Mouse (Mus musculus) myocyte (in vitro differentiated cells): ENCODE measurements around the gene Zdhhc13. TPM values are rescaled to one million over a fixed set of nuclear protein-coding genes. Genes with fewer than 3 reads are reported as not detected.

Experiments used
- H3K27me3 ChIP-seq: one replicate; pipeline ENCODE4 v1.6.1; 2011; ENCODE audit not compliant: control insufficient read depth, insufficient read depth, insufficient read length
- H3K36me3 ChIP-seq: one replicate; pipeline ENCODE4 v1.6.1; 2011; ENCODE audit not compliant: control insufficient read depth, insufficient read depth
- H3K4me2 ChIP-seq: one replicate; pipeline ENCODE4 v1.6.1; 2011; ENCODE audit warnings: low read depth, control low read depth
- H3K4me3 ChIP-seq: one replicate; pipeline ENCODE4 v1.5.1; 2011; ENCODE audit warnings: mild to moderate bottlenecking, control low read depth, moderate library complexity
- H3K79me2 ChIP-seq: one replicate; pipeline ENCODE4 v1.6.1; 2011; ENCODE audit not compliant: control insufficient read depth, insufficient read depth
- H3ac ChIP-seq: one replicate; pipeline ENCODE4 v1.6.1; 2011; ENCODE audit not compliant: control insufficient read depth, insufficient read length
- CEBPB ChIP-seq: IDR thresholded peaks from 2 replicates; pipeline ENCODE4 v1.6.1; 2011; ENCODE audit warnings: mild to moderate bottlenecking, moderate library complexity; ENCODE audit not compliant: poor library complexity, insufficient read depth, severe bottlenecking
- E2F4 ChIP-seq: IDR thresholded peaks from one replicate; pipeline ENCODE4 v1.6.1; 2011; ENCODE audit warnings: mild to moderate bottlenecking, control low read depth, moderate library complexity; ENCODE audit not compliant: insufficient read depth
- MAX ChIP-seq: IDR thresholded peaks from one replicate; pipeline ENCODE4 v1.6.1; 2011; ENCODE audit warnings: low read depth, mild to moderate bottlenecking, control low read depth
- MYOD1 ChIP-seq, 3 experiments: IDR thresholded peaks; one replicate each; pipeline ENCODE4 v1.6.1; 2011; ENCODE audit warnings: control low read depth in 2 of 3, low read depth in 2 of 3, mild to moderate bottlenecking in 2 of 3, moderate library complexity in 1 of 3; ENCODE audit not compliant: insufficient read length in 2 of 3, control insufficient read depth in 1 of 3
- MYOG ChIP-seq, 3 experiments: IDR thresholded peaks; one replicate each; pipeline ENCODE4 v1.6.1; 2011; ENCODE audit warnings: control low read depth in 2 of 3, low read depth in 2 of 3, mild to moderate bottlenecking in 2 of 3; ENCODE audit not compliant: insufficient read length in 2 of 3, control insufficient read depth in 1 of 3, insufficient read depth in 1 of 3
- POLR2A ChIP-seq: IDR thresholded peaks from one replicate; pipeline ENCODE4 v1.6.1; 2011; ENCODE audit warnings: low read depth, mild to moderate bottlenecking, control low read depth, moderate library complexity; ENCODE audit not compliant: insufficient read length
- POLR2AphosphoS2 ChIP-seq: IDR thresholded peaks from one replicate; pipeline ENCODE4 v1.6.1; 2011; ENCODE audit warnings: low read depth, control low read depth; ENCODE audit not compliant: insufficient read length
- REST ChIP-seq: IDR thresholded peaks from one replicate; pipeline ENCODE4 v1.6.1; 2011; ENCODE audit warnings: mild to moderate bottlenecking, control low read depth, moderate library complexity; ENCODE audit not compliant: insufficient read depth, insufficient read length
- SRF ChIP-seq: IDR thresholded peaks from one replicate; pipeline ENCODE4 v1.6.1; 2011; ENCODE audit warnings: low read depth; ENCODE audit not compliant: control insufficient read depth, insufficient read length
- TCF12 ChIP-seq: IDR thresholded peaks from one replicate; pipeline ENCODE4 v1.6.1; 2011; ENCODE audit warnings: mild to moderate bottlenecking, control low read depth; ENCODE audit not compliant: poor library complexity, insufficient read depth, severe bottlenecking
- TCF3 ChIP-seq: IDR thresholded peaks from one replicate; pipeline ENCODE4 v1.6.1; 2011; ENCODE audit warnings: low read depth, control low read depth; ENCODE audit not compliant: insufficient read length
- USF1 ChIP-seq: IDR thresholded peaks from one replicate; pipeline ENCODE4 v1.6.1; 2011; ENCODE audit warnings: low read depth, mild to moderate bottlenecking, control low read depth, moderate library complexity
- polyA plus RNA-seq: library from polyadenylated mRNA; unstranded; fragments of >200 nt; fragmentation: generic; extraction: Trizol; gene quantifications from one replicate; pipeline ENCODE4 v1.2.1, GENCODE M21; 2012; ENCODE audit warnings: missing spikeins

The Zdhhc13 gene
- polyA plus RNA-seq, 1 experiment, result 9.9 TPM

GRCm38 (mm10) chr7:48829177-48829910 is 40.5 kb downstream of the Zdhhc13 start:
- no peak overlapping the region for H3ac ChIP-seq
- no peak overlapping the region for H3K4me3 ChIP-seq
- H3K4me2 ChIP-seq, result no peak overlapping the region
- no peaks in the 10 kb centered on the region for H3K27me3 ChIP-seq
- no peak for TF ChIP-seq POLR2A
- no peak for TF ChIP-seq USF1
- TF ChIP-seq POLR2AphosphoS2, result peak; percentile 25
- TF ChIP-seq TCF3, result no peak
- no peak for TF ChIP-seq REST
- TF ChIP-seq MAX, result no peak
- no peak for TF ChIP-seq MYOG (IDR thresholded peaks at IDR 0.05; ENCODE audit: control insufficient read depth in 1 of 3, insufficient read depth in 1 of 3, insufficient read length in 2 of 3, low read depth in 2 of 3)
- TF ChIP-seq CEBPB, result no peak
- no peak for TF ChIP-seq E2F4
- peaks cover 32% of the 10 kb centered on the region for H3K36me3 ChIP-seq
- H3K79me2 ChIP-seq, result no peaks in the 10 kb centered on the region

GRCm38 (mm10) chr7:48830395-48830794 is 41.6 kb downstream of the Zdhhc13 start:
- Histone ChIP-seq H3K36me3 (peaks cover 23% of the 10 kb centered on the region), H3K4me3 (no peak overlapping the region), H3K27me3 (no peaks in the 10 kb centered on the region), H3ac (no peak overlapping the region), H3K4me2 (no peak overlapping the region), H3K79me2 (no peaks in the 10 kb centered on the region)
- TF ChIP-seq MYOD1 (IDR thresholded peaks at IDR 0.05; ENCODE audit: control insufficient read depth in 1 of 3, insufficient read length in 2 of 3, low read depth in 2 of 3) (peak in 1 of 3 experiments; percentile 25), USF1 (peak; percentile 76), MYOG (IDR thresholded peaks at IDR 0.05; ENCODE audit: control insufficient read depth in 1 of 3, insufficient read depth in 1 of 3, insufficient read length in 2 of 3, low read depth in 2 of 3) (peak in 1 of 3 experiments; percentile 28), CEBPB (no peak), POLR2AphosphoS2 (no peak), E2F4 (no peak), REST (no peak)

GRCm38 (mm10) chr7:48832735-48833134 is 43.9 kb downstream of the Zdhhc13 start:
- H3ac ChIP-seq, result no peak overlapping the region
- TF ChIP-seq CEBPB (no peak), TCF12 (no peak), REST (no peak), MYOG (IDR thresholded peaks at IDR 0.05; ENCODE audit: control insufficient read depth in 1 of 3, insufficient read depth in 1 of 3, insufficient read length in 2 of 3, low read depth in 2 of 3) (no peak), MAX (no peak), SRF (no peak), E2F4 (no peak), POLR2A (no peak), MYOD1 (IDR thresholded peaks at IDR 0.05; ENCODE audit: control insufficient read depth in 1 of 3, insufficient read length in 2 of 3, low read depth in 2 of 3) (no peak), POLR2AphosphoS2 (no peak), TCF3 (no peak)
- H3K4me2 ChIP-seq, result no peak overlapping the region
- no peak overlapping the region for H3K4me3 ChIP-seq
- no peaks in the 10 kb centered on the region for H3K79me2 ChIP-seq
- no peaks in the 10 kb centered on the region for H3K27me3 ChIP-seq
- H3K36me3 ChIP-seq, result peaks cover 3% of the 10 kb centered on the region

- Histone ChIP-seq H3K79me2 (no peaks in the 10 kb centered on the region), H3K4me3 (no peak overlapping the region), H3ac (no peak overlapping the region), H3K36me3 (no peaks in the 10 kb centered on the region), H3K27me3 (no peaks in the 10 kb centered on the region), H3K4me2 (peak overlapping the region; percentile 20)
- TF ChIP-seq USF1, result no peak
- peak; percentile 52 to 93 (median 92) for TF ChIP-seq MYOD1 (IDR thresholded peaks at IDR 0.05; ENCODE audit: control insufficient read depth in 1 of 3, insufficient read length in 2 of 3, low read depth in 2 of 3)
- TF ChIP-seq E2F4, result no peak
- no peak for TF ChIP-seq POLR2AphosphoS2
- no peak for TF ChIP-seq SRF
- TF ChIP-seq CEBPB, result peak; percentile 24; the same call in 1 of the 2 replicates
- TF ChIP-seq TCF3, result peak; percentile 46
- no peak for TF ChIP-seq MAX
- peak; percentile 73 to 88 (median 77) for TF ChIP-seq MYOG (IDR thresholded peaks at IDR 0.05; ENCODE audit: control insufficient read depth in 1 of 3, insufficient read depth in 1 of 3, insufficient read length in 2 of 3, low read depth in 2 of 3)
- no peak for TF ChIP-seq REST
- TF ChIP-seq TCF12, result no peak
- no peak for TF ChIP-seq POLR2A
These were observed 45.7 kb downstream of the Zdhhc13 start for GRCm38 (mm10) chr7:48834371-48834970.

GRCm38 (mm10) chr7:48834989-48835626 is 46.3 kb downstream of the Zdhhc13 start:
- no peak overlapping the region for H3ac ChIP-seq
- no peak for TF ChIP-seq MAX
- no peak for TF ChIP-seq MYOG (IDR thresholded peaks at IDR 0.05; ENCODE audit: control insufficient read depth in 1 of 3, insufficient read depth in 1 of 3, insufficient read length in 2 of 3, low read depth in 2 of 3)
- TF ChIP-seq CEBPB, result no peak
- no peak for TF ChIP-seq SRF
- no peak for TF ChIP-seq TCF12
- TF ChIP-seq POLR2AphosphoS2, result no peak
- no peak for TF ChIP-seq REST
- no peak for TF ChIP-seq POLR2A
- TF ChIP-seq MYOD1 (IDR thresholded peaks at IDR 0.05; ENCODE audit: control insufficient read depth in 1 of 3, insufficient read length in 2 of 3, low read depth in 2 of 3), result no peak
- TF ChIP-seq USF1, result no peak
- TF ChIP-seq E2F4, result no peak
- no peak for TF ChIP-seq TCF3
- no peaks in the 10 kb centered on the region for H3K36me3 ChIP-seq
- H3K79me2 ChIP-seq, result no peaks in the 10 kb centered on the region
- H3K27me3 ChIP-seq, result no peaks in the 10 kb centered on the region
- H3K4me2 ChIP-seq, result peak overlapping the region; percentile 20
- H3K4me3 ChIP-seq, result no peak overlapping the region
